Mouse (Mus musculus): ENCODE measurements at regions not wholly inside any gene's neighbourhood (a gene's known extent, or its start where the extent isn't known, plus 50 kb on each side); places are given as distances from the start of the nearest gene placed in this dataset.

DNA sequence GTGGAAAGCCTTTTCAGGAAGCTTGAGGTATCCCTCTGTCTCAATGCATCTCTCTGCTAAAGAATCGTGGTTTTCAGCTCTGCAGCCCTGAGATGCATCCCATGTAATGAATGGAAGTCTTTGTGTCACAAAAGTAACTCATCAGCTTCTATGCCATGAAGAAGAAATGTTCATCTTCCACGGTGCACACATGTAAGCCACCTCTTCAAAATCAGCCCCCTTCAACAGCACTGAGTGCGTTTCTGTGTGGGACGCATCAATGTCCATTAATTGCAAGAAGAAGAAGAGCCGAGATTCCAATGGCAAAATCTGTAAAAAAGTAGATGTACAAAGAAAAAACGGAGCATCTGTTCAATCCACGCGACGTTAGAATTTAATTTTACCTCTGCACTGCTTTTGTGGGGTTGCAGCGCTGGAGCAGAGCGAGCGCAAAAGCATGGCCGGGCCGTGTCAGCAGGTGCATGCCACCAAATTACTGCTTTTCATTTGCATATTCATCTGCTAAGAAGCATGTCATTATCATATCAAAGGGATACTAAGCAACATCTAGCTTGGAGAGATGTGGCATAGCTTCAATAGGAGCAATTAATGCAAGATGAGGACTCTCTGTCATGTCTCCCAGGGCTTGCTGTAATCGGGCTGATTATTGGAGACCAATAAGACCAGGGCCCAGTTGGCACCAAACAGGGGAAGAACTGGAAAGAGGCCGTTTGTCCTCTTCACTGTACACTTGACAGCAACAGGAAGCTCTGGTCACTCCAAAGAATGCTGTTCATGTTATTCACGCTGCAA is 185.0 kb upstream of the Sox2 start:
- CTCF ChIA-PET = interaction anchor here (0.6 kb wide), 1 partner anchor 8 kb away, joined by 8 read pairs; no protein-coding TSS in a partner anchor

DNA sequence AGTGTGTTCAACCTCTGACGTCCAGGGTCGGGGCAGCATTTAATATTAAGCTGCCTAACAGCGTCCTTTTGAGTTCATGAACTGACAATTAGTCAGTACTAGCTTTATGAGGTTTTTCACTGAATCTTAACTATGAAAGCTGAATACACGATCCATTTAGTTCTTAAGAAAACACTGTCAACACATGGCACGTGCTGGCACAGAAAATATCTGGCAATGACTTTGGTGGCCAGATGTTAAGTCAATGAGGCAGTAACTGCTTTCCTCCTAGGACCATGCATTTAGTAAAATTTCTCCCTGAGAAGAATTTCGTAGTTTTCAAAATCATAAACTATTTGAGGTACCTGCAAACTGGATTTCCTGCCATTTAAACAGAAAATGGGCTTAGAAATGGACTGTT is 191.4 kb upstream of the Sox2 start:
- CTCF ChIA-PET = no interaction called here

GRCm38 (mm10) chr3:34457821-34458220 is 192.4 kb upstream of the Sox2 start:
- CTCF ChIA-PET = no interaction called here

DNA sequence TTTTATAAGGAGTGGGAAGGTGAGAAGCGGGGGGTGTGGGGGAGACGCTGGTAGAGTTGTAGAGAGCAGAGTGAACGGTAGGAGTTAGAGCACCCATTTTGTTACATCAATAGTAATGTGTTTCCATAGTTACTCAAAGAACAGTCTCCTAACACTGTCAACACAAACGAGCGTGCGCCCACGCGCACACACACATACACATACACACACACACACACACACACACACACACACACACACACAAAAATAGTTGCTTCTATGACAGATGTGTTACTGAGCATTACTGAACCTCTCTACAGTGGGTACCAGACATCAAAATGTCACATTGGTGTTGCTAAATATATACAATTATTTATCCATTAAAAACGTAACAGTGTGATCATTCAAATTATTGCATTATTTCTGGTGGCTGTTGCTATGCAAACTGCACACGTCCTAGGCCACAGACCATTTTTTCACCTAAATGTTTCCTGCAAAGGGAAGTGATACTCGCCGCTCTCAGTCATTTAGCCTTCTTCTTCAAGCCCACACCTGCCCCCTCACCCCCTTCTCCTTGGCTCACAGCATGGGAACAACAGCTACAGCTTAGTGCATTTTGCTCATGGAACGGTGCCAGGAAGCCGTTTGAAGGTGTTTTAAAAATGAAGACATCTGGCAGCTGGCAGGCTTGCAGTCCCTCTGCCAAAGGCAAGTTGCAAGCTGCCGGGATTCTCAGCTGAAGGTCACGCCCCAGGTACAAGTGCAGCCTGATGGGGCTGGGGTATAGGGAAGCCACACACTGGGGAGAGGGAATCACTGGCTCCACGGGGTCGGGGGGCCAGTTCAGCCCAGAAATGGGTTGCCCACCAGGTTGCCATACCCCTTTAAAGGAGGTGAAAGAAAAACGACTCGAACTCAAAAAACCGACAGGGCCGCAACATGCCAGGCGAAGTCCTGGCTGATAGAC is 193.4 kb upstream of the Sox2 start:
- CTCF ChIA-PET = interaction anchor here (0.7 kb wide), 1 partner anchor 8 kb away, joined by 8 read pairs; no protein-coding TSS in a partner anchor

- CTCF ChIA-PET = no interaction called here
Observed at GRCm38 (mm10) chr3:34454026-34454624, 196.1 kb upstream of the Sox2 start.

GRCm38 (mm10) chr3:34445354-34445753 is 204.9 kb upstream of the Sox2 start:
- CTCF ChIA-PET = no interaction called here

GRCm38 (mm10) chr3:34444802-34445201 is 205.4 kb upstream of the Sox2 start:
- CTCF ChIA-PET = no interaction called here

DNA sequence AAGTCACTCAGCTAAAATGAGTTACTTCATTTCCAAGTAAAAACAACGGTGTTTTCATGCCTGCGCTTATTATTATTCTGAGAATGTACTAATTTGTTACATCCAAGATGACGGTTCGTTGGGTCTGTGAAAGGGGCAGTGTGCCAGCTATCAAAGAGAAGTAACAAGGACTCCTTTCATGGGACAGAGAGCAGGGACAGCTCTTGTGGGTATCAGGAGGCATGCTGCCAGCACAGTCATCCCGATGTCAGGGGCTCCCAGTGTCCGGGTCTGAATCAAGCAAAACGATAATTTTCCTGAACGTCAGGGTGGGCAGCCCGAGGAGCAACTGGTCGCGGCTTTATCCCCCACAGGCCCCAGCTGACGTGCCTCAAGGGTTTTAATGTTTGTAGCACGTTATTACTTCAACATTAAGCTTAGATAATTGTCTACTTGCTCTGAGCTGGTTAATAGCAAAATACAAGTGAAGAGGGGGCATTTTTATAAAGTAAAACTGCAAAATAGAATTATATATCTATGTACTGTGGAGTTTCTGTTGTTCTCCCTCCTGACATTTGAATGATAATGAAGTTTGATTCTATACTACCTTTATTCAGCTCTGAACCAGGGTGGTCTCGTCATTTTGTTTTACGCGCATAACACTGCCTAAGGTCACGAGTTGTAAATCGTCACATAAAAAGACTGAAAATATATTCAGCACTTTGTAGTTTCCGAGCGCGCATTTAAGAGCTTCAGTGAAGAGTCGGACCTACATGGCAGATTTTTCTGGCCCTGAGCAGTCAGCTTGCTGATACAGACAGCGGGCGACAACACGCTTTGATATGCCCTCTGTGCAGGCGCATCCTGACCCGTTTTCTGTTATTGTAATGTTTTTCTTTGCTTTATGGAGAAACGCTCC is 206.2 kb upstream of the Sox2 start:
- CTCF ChIA-PET = no interaction called here

DNA sequence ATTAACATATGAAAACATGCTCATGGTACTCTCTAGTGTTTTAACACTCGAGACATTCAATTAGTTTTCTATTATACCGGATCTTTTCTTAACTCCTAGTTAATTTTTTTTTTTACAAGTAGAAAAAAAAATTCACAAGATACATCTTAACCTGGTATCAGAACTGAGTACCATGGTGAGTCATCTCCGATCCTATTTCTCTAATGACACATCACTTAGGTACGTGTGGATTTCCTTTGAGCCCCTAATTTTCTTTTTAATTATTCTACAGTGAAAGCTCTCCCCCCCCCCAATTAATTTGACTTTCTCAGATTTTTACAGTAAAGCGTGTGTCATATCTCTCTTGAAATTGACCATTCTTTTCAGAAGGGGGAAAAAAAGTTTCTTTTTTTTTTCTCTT is 206.9 kb upstream of the Sox2 start:
- CTCF ChIA-PET = no interaction called here

DNA sequence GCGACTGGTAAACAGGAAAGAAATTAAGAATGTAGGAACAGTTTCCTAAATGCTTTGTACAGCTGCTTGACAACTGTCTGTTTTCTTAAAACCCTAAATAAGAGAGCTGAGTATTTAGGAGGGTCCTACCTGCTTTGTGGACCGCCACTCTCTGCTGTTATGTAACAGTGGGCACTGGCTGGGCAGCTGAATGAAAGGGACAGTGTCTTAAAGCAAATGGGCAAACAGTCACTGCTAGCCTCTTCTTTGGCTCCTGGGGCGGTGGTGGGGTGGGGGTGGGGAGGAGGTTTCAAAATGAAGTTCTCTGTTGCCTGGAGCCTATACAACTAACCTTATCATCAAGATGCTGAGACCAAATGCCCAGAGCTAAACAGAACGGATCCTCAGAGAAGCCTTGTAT is 208.4 kb upstream of the Sox2 start:
- CTCF ChIA-PET = no interaction called here

- CTCF ChIA-PET = no interaction called here
Observed at GRCm38 (mm10) chr3:34441266-34441665, 208.9 kb upstream of the Sox2 start.

DNA sequence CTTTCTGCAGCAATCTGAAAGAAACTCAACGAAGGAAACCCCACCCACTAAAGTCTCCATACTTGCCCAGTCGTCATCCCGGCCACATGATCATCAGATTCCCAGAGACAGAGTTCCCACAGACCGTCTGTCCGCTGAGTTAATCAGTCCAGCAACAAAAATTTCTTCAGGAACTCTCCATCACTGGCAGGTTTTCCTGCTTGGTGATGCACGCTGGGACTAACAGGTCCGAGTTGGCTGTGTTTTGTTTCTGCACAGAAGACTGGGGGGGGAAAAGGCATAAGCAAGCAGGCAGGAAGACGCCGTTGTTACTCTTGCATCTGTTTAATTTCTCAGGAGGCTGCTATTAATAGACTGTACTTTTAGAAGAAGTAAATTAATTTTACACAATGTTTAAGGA is 215.3 kb upstream of the Sox2 start:
- CTCF ChIA-PET = no interaction called here

- CTCF ChIA-PET = no interaction called here
Observed at GRCm38 (mm10) chr3:34427967-34428366, 222.2 kb upstream of the Sox2 start.

GRCm38 (mm10) chr3:34427495-34427894 is 222.7 kb upstream of the Sox2 start:
- CTCF ChIA-PET = no interaction called here

GRCm38 (mm10) chr3:34426955-34427354 is 223.2 kb upstream of the Sox2 start:
- CTCF ChIA-PET = no interaction called here

DNA sequence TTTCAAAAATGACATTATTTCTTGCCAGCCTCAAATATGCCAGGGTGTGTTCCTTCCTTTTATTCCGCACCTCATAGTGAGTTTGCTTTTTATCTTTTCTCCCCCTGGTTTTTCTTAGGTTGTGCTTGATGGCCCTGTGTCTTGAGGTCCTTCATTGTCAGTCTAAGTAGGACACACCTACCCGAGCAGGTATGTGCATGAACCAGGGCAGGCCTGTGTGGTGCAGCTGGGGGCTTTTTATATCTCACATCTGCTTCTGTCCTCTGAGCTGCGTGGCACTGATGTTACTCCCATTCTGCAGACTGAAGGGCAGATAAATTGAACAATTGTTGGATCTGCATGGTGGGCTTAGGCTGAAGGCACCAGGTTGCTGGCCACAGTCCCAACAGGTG is 238.3 kb upstream of the Sox2 start:
- CTCF ChIA-PET = no interaction called here

DNA sequence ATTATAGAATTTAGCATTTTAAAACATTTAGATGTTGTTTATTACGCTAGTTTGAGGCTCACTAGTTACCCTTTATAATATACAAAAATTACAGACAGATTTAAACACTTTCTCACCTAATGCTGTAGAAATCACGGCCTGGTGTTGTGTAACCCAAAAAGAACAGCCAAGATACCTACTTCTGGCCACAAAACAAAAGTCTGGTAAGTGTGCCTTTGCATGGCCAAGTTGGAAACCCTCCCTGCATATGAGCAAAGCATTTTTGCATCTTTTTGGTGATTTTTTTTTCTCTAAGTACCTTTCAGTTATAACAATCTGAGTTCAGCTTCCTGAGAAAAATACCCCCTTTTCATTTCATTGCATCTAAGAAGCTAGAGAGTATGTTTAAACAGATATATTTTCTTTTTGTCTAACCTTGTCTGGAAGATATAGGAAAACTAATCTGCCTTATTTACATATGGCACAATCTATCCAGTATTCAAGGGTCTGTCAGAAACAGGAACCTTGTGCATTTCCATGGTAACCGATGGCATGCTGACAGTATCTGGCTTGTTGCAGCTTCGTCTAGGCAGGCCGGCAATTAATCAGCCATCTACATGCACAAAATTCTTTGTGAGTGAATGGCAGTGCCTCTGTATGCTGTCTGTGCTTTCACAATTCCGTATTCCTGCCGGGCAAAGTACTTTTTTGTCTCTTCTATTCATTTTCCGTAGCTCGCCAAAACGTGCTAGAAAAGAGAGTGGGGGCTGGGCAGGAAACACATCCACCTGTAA is 238.9 kb upstream of the Sox2 start:
- CTCF ChIA-PET = no interaction called here

DNA sequence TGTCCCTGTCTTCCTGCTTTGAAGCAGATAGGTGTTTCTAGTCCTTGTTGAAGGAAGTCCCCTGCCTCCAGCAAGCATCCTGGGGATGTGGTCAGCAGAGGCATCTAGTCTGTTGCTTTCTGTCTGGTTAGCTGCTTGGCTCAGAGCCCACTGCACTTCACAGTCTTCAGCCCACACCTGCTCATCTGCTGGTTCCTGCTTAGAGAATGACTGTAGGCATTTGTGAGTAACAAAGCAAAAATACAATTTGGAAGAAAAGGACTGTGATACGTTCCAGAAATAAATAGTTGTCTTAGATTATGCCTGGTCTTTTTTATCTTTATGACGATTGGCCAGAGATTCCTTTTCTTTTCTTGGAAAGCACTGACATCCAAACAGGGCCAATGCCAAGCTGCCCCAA is 246.6 kb upstream of the Sox2 start:
- CTCF ChIA-PET = no interaction called here

GRCm38 (mm10) chr3:34391275-34391674 is 258.9 kb upstream of the Sox2 start:
- CTCF ChIA-PET = no interaction called here

- CTCF ChIA-PET = no interaction called here
Observed at GRCm38 (mm10) chr3:34384965-34385505, 265.2 kb upstream of the Sox2 start.

GRCm38 (mm10) chr3:34377913-34378312 is 272.3 kb upstream of the Sox2 start:
- CTCF ChIA-PET = no interaction called here
